Mouse (Mus musculus) E14TG2a.4 (cell line): ENCODE measurements around the gene Gm37240.

Source experiments
- CTCF ChIP-seq: conservative IDR thresholded peaks from 2 replicates; pipeline ENCODE4 v1.5.1; 2014; ENCODE audit warnings: low read length
- NANOG ChIP-seq: IDR thresholded peaks from 2 replicates; pipeline ENCODE4 v1.6.1; 2014; ENCODE audit warnings: borderline replicate concordance, low read length, mixed read lengths
- POU5F1 ChIP-seq: IDR thresholded peaks from 2 replicates; pipeline ENCODE4 v1.6.1; 2014; ENCODE audit warnings: low read length, borderline replicate concordance

DNA sequence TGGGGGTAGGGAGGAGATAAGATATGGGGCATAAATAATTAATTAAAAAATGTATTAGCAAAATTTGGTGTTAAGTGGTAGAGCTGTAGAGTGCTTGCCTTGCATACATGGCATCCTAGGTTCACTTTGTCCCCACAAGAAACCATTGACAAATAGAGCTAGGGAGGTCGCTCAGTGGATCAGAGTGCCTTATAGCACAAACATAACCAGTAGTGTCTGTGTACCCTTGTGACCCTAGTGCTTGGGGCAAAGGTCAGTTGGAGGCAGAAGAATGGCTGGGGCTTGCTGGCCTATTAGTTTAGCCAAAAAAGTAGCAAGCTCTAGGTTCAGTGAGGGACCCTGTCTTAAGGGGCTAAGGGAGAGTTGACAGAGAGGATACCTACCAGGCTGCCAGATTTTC, 1026.6 kb downstream of the Gm37240 start:
- TF ChIP-seq CTCF (no peak), NANOG (no peak), POU5F1 (no peak)
